Mouse (Mus musculus) CH12.LX (cell line): ENCODE measurements at regions not wholly inside any gene's neighbourhood (a gene's known extent, or its start where the extent isn't known, plus 50 kb on each side); places are given as distances from the start of the nearest gene placed in this dataset.

Experiments
- DNase-seq: peaks from one replicate; pipeline ENCODE4 v3.0.0-alpha.2; 2013; ENCODE audit errors: extremely low read depth
- H3K27ac ChIP-seq: 2 replicates; pipeline ENCODE4 v1.5.1; 2012; ENCODE audit warnings: low read depth, mild to moderate bottlenecking, control low read depth, moderate library complexity; ENCODE audit not compliant: insufficient read depth
- H3K27me3 ChIP-seq: replicated peaks from 2 replicates; pipeline ENCODE3; 2012; ENCODE audit warnings: inconsistent platforms
- H3K36me3 ChIP-seq, 2 experiments: replicated peaks in 1 of 2; 2 replicates each; pipeline versions ENCODE3 to v1.6.1; 2012; ENCODE audit warnings: inconsistent platforms in 1 of 2, low read length in 1 of 2, mild to moderate bottlenecking in 1 of 2, mixed read lengths in 1 of 2, moderate library complexity in 1 of 2; ENCODE audit not compliant: control insufficient read depth in 1 of 2, insufficient read depth in 1 of 2
- H3K4me1 ChIP-seq, 2 experiments: 2 replicates each; pipeline ENCODE4 v1.6.1; 2012; ENCODE audit warnings: inconsistent platforms in 1 of 2, moderate library complexity in 1 of 2; ENCODE audit not compliant: insufficient read depth in 2 of 2, control insufficient read depth in 1 of 2
- H3K4me2 ChIP-seq: 2 replicates; pipeline ENCODE4 v1.6.1; 2012; ENCODE audit warnings: low read depth, mild to moderate bottlenecking, control low read depth; ENCODE audit not compliant: poor library complexity, insufficient read depth, severe bottlenecking
- H3K4me3 ChIP-seq, 3 experiments: fragments of 150-350 bp in 1 of 3; sonication (generic) in 1 of 3; replicated peaks in 1 of 3; 2 replicates each; pipeline versions ENCODE3 to v1.5.1; 2011 to 2012; ENCODE audit warnings: low read depth in 2 of 3, low read length in 2 of 3, mild to moderate bottlenecking in 2 of 3, moderate library complexity in 2 of 3, control low read depth in 1 of 3, improper control_type of control experiment in 1 of 3, inconsistent platforms in 1 of 3, mixed read lengths in 1 of 3; ENCODE audit not compliant: poor library complexity in 1 of 3
- H3K79me2 ChIP-seq: replicated peaks from 2 replicates; pipeline ENCODE4 v1.6.1; 2012; ENCODE audit warnings: mild to moderate bottlenecking, moderate library complexity; ENCODE audit not compliant: control insufficient read depth, poor library complexity, insufficient read depth, severe bottlenecking; ENCODE audit errors: extremely low read depth
- H3K9ac ChIP-seq: 2 replicates; pipeline ENCODE4 v1.6.1; 2012; ENCODE audit warnings: low read depth, mild to moderate bottlenecking, control low read depth, moderate library complexity; ENCODE audit not compliant: insufficient read depth
- H3K9me3 ChIP-seq: replicated peaks from 2 replicates; pipeline ENCODE3; 2012; ENCODE audit warnings: low read length, inconsistent platforms, mixed read lengths
- BHLHE40 ChIP-seq: IDR thresholded peaks from 2 replicates; pipeline ENCODE4 v1.6.1; 2011; ENCODE audit warnings: mild to moderate bottlenecking, low read depth, low read length, improper control_type of control experiment
- CHD1 ChIP-seq: IDR thresholded peaks from 2 replicates; pipeline ENCODE4 v1.6.1; 2012; ENCODE audit warnings: low read depth, low read length, improper control_type of control experiment, inconsistent platforms
- ELF1 ChIP-seq: IDR thresholded peaks from 2 replicates; pipeline ENCODE4 v1.6.1; 2014; ENCODE audit warnings: low read depth, mild to moderate bottlenecking, inconsistent platforms, low read length, improper control_type of control experiment
- EP300 ChIP-seq: IDR thresholded peaks from 2 replicates; pipeline ENCODE4 v1.6.1; 2011; ENCODE audit warnings: low read length, improper control_type of control experiment
- ETS1 ChIP-seq: conservative IDR thresholded peaks from 2 replicates; pipeline ENCODE4 v1.6.1; 2012; ENCODE audit warnings: low read depth, mild to moderate bottlenecking, inconsistent platforms, low read length, improper control_type of control experiment, moderate library complexity
- JUN ChIP-seq: IDR thresholded peaks from 2 replicates; pipeline ENCODE4 v1.6.1; 2011; ENCODE audit warnings: low read depth, mild to moderate bottlenecking, low read length, improper control_type of control experiment, moderate library complexity; ENCODE audit not compliant: insufficient read depth
- JUND ChIP-seq: conservative IDR thresholded peaks from 2 replicates; pipeline ENCODE4 v1.6.1; 2011; ENCODE audit warnings: low read depth, low read length, improper control_type of control experiment
- KAT2A ChIP-seq: IDR thresholded peaks from 2 replicates; pipeline ENCODE4 v1.6.1; 2012; ENCODE audit warnings: low read length, improper control_type of control experiment, inconsistent platforms; ENCODE audit not compliant: insufficient replicate concordance
- MAFK ChIP-seq: IDR thresholded peaks from 2 replicates; pipeline ENCODE4 v1.6.1; 2011; ENCODE audit warnings: low read length, improper control_type of control experiment; ENCODE audit not compliant: insufficient replicate concordance
- MAZ ChIP-seq: IDR thresholded peaks from 2 replicates; pipeline ENCODE4 v1.6.1; 2012; ENCODE audit warnings: low read depth, mild to moderate bottlenecking, inconsistent platforms, low read length, improper control_type of control experiment, moderate library complexity
- MXI1 ChIP-seq: IDR thresholded peaks from 2 replicates; pipeline ENCODE4 v1.6.1; 2011; ENCODE audit warnings: mild to moderate bottlenecking, low read depth, low read length, improper control_type of control experiment
- MYC ChIP-seq: IDR thresholded peaks from 2 replicates; pipeline ENCODE4 v1.6.1; 2011; ENCODE audit warnings: low read depth, mild to moderate bottlenecking, improper control_type of control experiment, low read length
- RAD21 ChIP-seq: IDR thresholded peaks from 2 replicates; pipeline ENCODE4 v1.6.1; 2011; ENCODE audit warnings: low read depth, mild to moderate bottlenecking, low read length, improper control_type of control experiment, moderate library complexity
- SMC3 ChIP-seq: IDR thresholded peaks from 2 replicates; pipeline ENCODE4 v1.6.1; 2011; ENCODE audit warnings: low read depth, low read length, improper control_type of control experiment
- TBP ChIP-seq: conservative IDR thresholded peaks from 2 replicates; pipeline ENCODE4 v1.6.1; 2011; ENCODE audit warnings: low read depth, low read length, improper control_type of control experiment
- USF2 ChIP-seq: conservative IDR thresholded peaks from 2 replicates; pipeline ENCODE4 v1.6.1; 2011; ENCODE audit warnings: low read depth, low read length, improper control_type of control experiment
- ZKSCAN1 ChIP-seq: IDR thresholded peaks from 2 replicates; pipeline ENCODE4 v1.6.1; 2012; ENCODE audit warnings: low read depth, inconsistent platforms, low read length, improper control_type of control experiment, borderline replicate concordance
- ZMIZ1 ChIP-seq: IDR thresholded peaks from 2 replicates; pipeline ENCODE4 v1.6.1; 2012; ENCODE audit warnings: low read depth, mild to moderate bottlenecking, inconsistent platforms, low read length, improper control_type of control experiment
- ZNF384 ChIP-seq: IDR thresholded peaks from 2 replicates; pipeline ENCODE4 v1.6.1; 2012; ENCODE audit warnings: low read depth, low read length, improper control_type of control experiment, inconsistent platforms
- dilution Hi-C: fragments of 300-500 bp; cut with MboI; formaldehyde crosslinking; loops from 2 replicates; pipeline ENCODE4 v1.14.3; 2020; ENCODE audit warnings: low sequenced_read_pairs; ENCODE audit not compliant: extremely low pct_unique_long_range_greater_than_20kb, extremely low pct_ligation_motif_present
- in situ Hi-C: fragments of 300-500 bp; cut with MboI; formaldehyde crosslinking; loops from 3 replicates; pipeline ENCODE4 v1.14.3; 2019; ENCODE audit warnings: low sequenced_read_pairs, low pct_ligation_motif_present, low pct_unique_long_range_greater_than_20kb, mixed read lengths

GRCm38 (mm10) chr7:138503986-138504385, 106.5 kb upstream of the Tcerg1l start:
- H3K36me3 ChIP-seq = no peaks in the 10 kb centered on the region
- no peak overlapping the region for H3K9ac ChIP-seq
- H3K27ac ChIP-seq = no peak overlapping the region
- no peaks in the 10 kb centered on the region for H3K79me2 ChIP-seq
- peaks cover 3% of the 10 kb centered on the region for H3K9me3 ChIP-seq
- TF ChIP-seq USF2 (no peak), SMC3 (no peak), ELF1 (no peak), BHLHE40 (no peak), MXI1 (no peak), JUN (no peak), RAD21 (no peak)
- no peak for DNase-seq
- dilution Hi-C loops (no loop called here), in situ Hi-C loops (no loop called here)
- H3K27me3 ChIP-seq = peaks cover 87% of the 10 kb centered on the region
- no peaks in the 10 kb centered on the region for H3K4me1 ChIP-seq
- H3K4me3 ChIP-seq = no peak overlapping the region
- H3K4me2 ChIP-seq = no peak overlapping the region

DNA sequence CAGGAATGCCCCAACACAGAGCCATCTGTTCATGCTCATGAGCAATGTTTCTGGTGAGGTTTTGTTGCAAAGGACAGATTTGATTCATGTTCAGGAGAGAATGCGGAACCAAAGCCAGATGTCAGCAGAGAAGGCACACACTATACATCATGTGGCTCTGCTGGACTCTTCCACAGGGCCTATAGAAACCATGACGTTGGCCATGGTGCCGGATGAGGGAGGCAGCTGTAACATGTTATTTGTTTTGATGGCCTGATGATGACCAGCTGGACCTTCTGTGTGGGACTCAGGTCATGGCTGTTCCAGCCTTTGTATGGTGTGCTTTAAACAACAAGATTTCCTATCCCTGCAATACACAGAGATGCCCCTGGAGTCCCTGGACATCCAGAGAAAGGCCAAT, 105.5 kb upstream of the Tcerg1l start:
- H3K9me3 ChIP-seq = peaks cover 3% of the 10 kb centered on the region
- DNase-seq = no peak
- H3K79me2 ChIP-seq = no peaks in the 10 kb centered on the region
- in situ Hi-C loops = no loop called here
- dilution Hi-C loops = no loop called here
- H3K4me3 ChIP-seq = no peak overlapping the region
- H3K9ac ChIP-seq = no peak overlapping the region
- TF ChIP-seq TBP (no peak), ZNF384 (no peak), EP300 (no peak), MAFK (no peak), MYC (no peak), CHD1 (no peak), ZMIZ1 (no peak), KAT2A (no peak), MAZ (no peak), ETS1 (no peak), ZKSCAN1 (no peak), JUND (no peak)
- H3K27me3 ChIP-seq = peaks cover 91% of the 10 kb centered on the region
- H3K4me1 ChIP-seq = no peaks in the 10 kb centered on the region
- H3K4me2 ChIP-seq = no peak overlapping the region
- H3K36me3 ChIP-seq = no peaks in the 10 kb centered on the region
- no peak overlapping the region for H3K27ac ChIP-seq
